Mouse (Mus musculus) lung, adult 2 months (tissue): ENCODE measurements around the gene Arntl. TPM values are rescaled to one million over a fixed set of nuclear protein-coding genes. Genes with fewer than 3 reads are reported as not detected.

Source experiments
- DNase-seq: peaks from one replicate; pipeline ENCODE4 v3.0.0; 2022
- H3K4me1 ChIP-seq: fragments of 200-500 bp; 2 replicates; pipeline ENCODE4 v1.6.1; 2011; ENCODE audit warnings: low read length; ENCODE audit not compliant: control insufficient read depth, insufficient read depth
- H3K4me3 ChIP-seq: fragments of 200-500 bp; replicated peaks from 2 replicates; pipeline ENCODE3; 2011; ENCODE audit warnings: low read depth, mild to moderate bottlenecking, control low read depth, low read length; ENCODE audit errors: extremely low read depth
- CTCF ChIP-seq: fragments of 200-500 bp; IDR thresholded peaks from 2 replicates; pipeline ENCODE4 v1.5.1; 2011; ENCODE audit warnings: mild to moderate bottlenecking, low read length, control low read depth; ENCODE audit not compliant: insufficient read depth
- POLR2A ChIP-seq: fragments of 200-500 bp; IDR thresholded peaks from 2 replicates; pipeline ENCODE4 v1.6.1; 2011; ENCODE audit warnings: low read depth, mild to moderate bottlenecking, control low read depth, low read length, borderline replicate concordance; ENCODE audit errors: extremely low read depth
- WGBS: fragments of 180-500 bp; shearing (Covaris S2); methylation state at CpG from one replicate; pipeline ENCODE4 v1.1.7; 2018; 5-methylcytosine and 5-hydroxymethylcytosine counted together
- polyA plus RNA-seq: library from polyadenylated mRNA; depleted of rRNA; stranded (reverse); fragments of >200 nt; gene quantifications from 2 replicates; pipeline ENCODE4 v1.2.3, GENCODE M21; 2012; rRNA removed

Arntl gene
- polyA plus RNA-seq, 1 experiment = 15.8 TPM

DNA sequence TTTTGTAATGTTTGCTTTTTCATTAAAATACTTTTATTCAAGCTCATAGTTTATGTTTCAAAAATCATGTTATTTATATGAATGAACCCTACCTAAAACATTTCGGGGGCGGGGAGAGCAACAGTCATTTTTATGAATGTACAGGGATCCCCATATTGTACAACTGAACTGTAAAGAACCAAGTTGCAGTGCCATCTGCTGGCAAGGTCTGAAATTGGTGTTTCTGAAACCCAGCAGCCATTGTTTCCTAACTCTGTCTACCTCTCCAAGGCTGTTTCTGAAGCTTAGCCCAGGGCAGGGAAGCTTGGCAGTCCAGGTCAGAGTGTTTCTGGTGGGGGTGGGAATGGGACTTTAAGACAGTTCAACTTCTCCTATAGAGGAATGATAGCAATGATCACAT lies 104.5 kb downstream of the Arntl start:
- TF ChIP-seq POLR2A (no peak), CTCF (no peak)
- 18% methylated on average over 2 of the region's 2 CpGs for WGBS
- peak; percentile 50 for DNase-seq
- Histone ChIP-seq H3K4me3 (no peak overlapping the region), H3K4me1 (no peaks in the 10 kb centered on the region)

DNA sequence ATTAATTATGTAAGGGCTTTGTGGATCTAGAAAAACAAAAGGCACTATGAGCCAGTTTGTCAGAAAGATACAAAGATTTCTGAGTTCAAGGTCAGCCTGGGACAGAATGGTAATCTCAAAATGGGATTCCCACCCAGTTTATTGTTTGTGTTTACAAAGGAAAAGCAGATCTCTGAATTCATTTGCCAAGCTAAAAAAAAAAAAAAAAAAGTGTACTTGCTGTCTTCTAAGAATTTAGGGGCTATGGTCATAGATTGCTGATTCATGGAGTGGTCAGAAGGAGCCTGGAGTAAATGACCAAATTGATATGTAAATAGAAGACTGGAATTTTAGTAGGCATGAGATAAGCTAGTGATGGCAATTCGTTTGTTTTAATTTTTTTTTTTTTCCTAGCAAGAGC lies 112.9 kb downstream of the Arntl start:
- no peaks in the 10 kb centered on the region for H3K4me1 ChIP-seq
- TF ChIP-seq CTCF (no peak), POLR2A (no peak)

DNA sequence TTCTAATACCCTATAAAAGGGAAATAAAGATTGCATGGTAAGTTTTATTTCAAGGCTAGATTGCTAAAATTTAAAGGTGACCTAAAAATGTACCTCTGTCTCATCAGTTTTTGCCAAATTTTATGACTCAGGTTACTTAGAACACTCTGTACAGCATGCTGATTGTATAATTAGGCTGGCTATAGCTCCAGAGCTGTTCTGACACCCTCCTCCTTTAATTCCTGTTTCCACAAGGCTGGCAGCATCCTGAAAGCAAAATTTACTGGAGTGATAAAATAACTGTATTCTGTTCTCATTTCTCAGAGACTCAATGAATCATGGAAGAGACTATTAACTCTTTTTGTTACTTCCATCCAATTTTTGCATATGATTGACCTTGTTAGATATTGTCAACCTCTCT lies 126.8 kb downstream of the Arntl start:
- no peak overlapping the region for H3K4me3 ChIP-seq
- DNase-seq = no peak
- H3K4me1 ChIP-seq = no peaks in the 10 kb centered on the region
- TF ChIP-seq POLR2A = no peak
- no peak for TF ChIP-seq CTCF

More for the DNA sequence above, 112.9 kb downstream of the Arntl start:
- WGBS = 56% methylated on average over 1 of the region's 1 CpGs
- no peak for DNase-seq
- no peak overlapping the region for H3K4me3 ChIP-seq

DNA sequence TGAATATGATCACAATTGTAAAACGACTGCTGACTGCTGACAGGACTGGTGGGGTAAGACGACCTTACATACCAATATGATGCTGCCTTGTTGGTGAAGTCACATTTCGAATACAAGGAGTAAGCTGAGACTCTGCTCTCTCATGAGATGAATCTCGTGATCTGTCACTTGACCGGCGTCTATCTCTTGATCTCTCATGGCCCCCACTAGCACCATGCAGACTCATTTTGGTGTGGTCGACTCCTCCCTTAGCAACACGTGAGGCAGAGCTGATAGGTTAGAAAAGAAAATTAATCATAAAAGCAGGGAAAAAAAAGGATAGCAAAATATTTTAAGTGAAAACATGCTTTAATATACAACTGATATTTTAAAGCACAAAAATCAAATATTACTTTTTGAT lies 128.0 kb downstream of the Arntl start:
- H3K4me1 ChIP-seq = no peaks in the 10 kb centered on the region
- TF ChIP-seq CTCF (no peak), POLR2A (no peak)
- WGBS = 89% methylated on average over 8 of the region's 8 CpGs
- no peak overlapping the region for H3K4me3 ChIP-seq
- no peak for DNase-seq

DNA sequence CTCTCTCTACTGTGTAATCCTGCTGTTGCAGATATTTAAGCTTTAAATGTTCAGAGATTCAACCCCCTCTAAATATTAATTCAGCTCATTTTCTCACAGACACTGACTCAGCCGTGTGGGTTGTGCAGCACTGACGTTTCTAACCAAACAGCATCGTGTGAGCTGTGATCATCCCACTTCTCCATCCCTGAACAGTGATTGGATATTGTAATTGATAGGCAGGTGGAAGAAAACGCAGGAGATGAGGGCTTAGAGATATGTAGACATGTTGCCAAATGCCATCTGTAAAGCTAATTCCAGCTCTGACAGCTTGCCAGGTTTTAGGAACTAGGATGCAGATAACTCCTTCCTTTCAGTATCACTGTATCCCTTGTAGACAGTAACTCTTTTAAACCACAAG lies 140.0 kb downstream of the Arntl start:
- TF ChIP-seq CTCF = no peak
- Histone ChIP-seq H3K4me1 (no peaks in the 10 kb centered on the region), H3K4me3 (no peak overlapping the region)
- 28% methylated on average over 4 of the region's 4 CpGs for WGBS
- DNase-seq = no peak

DNA sequence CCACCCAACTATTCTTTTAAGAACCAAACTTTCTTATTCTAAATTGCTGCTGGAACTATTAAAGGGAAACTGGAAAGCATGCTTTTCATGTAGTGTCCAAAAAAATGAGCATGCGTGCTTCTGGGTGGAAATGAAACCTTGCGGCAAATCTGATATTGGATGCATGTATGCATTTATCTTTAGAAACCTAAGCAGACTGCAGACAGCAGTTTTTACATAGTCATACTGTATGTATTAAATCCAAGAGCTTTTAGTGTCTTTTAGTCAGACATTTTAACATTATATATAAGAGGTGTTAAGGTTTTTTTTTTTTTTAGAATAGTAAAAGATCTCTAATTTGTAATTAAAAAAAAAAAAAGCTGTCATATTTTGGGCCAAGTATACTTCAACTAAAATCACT lies 140.4 kb downstream of the Arntl start:
- Histone ChIP-seq H3K4me3 (no peak overlapping the region), H3K4me1 (no peaks in the 10 kb centered on the region)
- no peak for TF ChIP-seq CTCF
- TF ChIP-seq POLR2A = no peak
- no peak for DNase-seq
- WGBS = 94% methylated on average over 2 of the region's 2 CpGs

DNA sequence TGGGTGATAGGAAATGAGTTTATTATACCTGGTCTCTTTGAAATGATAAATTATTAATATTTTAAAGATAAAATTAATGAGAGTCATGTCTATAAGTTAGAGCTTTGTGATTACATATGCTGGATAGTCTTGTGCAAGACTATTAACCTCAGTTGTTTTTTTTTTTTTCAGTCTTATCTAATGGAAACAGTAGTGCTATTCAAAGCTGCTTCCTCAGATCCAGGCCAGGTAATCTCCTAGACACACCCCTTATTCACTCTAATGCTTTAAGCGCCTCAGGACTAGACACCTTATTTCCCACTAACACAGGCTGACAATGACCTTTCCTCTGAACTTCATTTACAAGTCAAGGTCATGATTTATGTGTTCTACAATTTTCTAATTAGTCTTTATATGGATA lies 141.8 kb downstream of the Arntl start:
- DNase-seq = no peak
- no peaks in the 10 kb centered on the region for H3K4me1 ChIP-seq
- no peak overlapping the region for H3K4me3 ChIP-seq
- WGBS = 80% methylated on average over 1 of the region's 1 CpGs
- no peak for TF ChIP-seq POLR2A
- no peak for TF ChIP-seq CTCF

Other genes starting within 250 kb of the Arntl start
- gene Btbd10, start 161.9 kb downstream of the Arntl start, polyA plus RNA-seq = 10.4 and 11.7 TPM in 2 replicates
- not detected in 2 replicates for gene Pth, start 181.1 kb downstream of the Arntl start, polyA plus RNA-seq